Mouse (Mus musculus) ES-Bruce4 (cell line): ENCODE measurements around the gene Msi2.

ENCODE experiments used
- CTCF ChIP-seq: IDR thresholded peaks from one replicate; pipeline ENCODE4 v1.8.1; 2011; ENCODE audit warnings: low read depth, low read length
- POLR2A ChIP-seq: IDR thresholded peaks from one replicate; pipeline ENCODE4 v1.8.1; 2011; ENCODE audit warnings: low read length; ENCODE audit not compliant: insufficient read depth

GRCm38 (mm10) chr11:88589641-88590040 lies 128.7 kb downstream of the Msi2 start:
- TF ChIP-seq POLR2A (no peak), CTCF (no peak)
